Mouse (Mus musculus): ENCODE results near the gene Pros1.

DNA sequence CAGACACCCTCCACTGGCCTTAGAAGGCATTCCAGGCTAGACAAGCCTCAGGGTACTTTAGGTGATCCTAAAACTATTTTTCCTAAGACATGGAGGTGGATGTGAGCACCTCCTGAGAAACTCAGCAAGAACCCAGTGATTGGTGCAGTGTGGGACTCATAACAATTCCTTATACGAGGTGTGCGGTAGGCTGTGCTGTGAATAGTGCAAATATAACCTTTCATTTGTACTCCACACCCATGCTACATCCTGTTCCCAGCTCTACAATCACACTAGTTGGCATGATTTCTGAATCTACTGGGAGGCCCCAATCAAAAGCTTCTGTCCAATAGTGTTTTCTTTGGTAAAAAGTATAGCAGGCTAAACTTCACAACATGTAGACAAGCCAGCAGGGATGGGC lies 22.1 kb upstream of the Pros1 start:
- TF ChIP-seq CHD2 (IDR thresholded peaks at IDR 0.05; ENCODE audit: low read depth, low read length), result no peak
- no peak for TF ChIP-seq ZNF384 (IDR thresholded peaks at IDR 0.05; ENCODE audit: low read depth, low read length)
- no peak for TF ChIP-seq HCFC1 (IDR thresholded peaks at IDR 0.05; ENCODE audit: borderline replicate concordance, insufficient read depth, low read length)
- no peak for TF ChIP-seq ZC3H11A (IDR thresholded peaks at IDR 0.05; ENCODE audit: borderline replicate concordance, low read depth, low read length)
